Mouse (Mus musculus): ENCODE data around the gene Cd83.

GRCm38 (mm10) chr13:43819020-43819310 is 34.4 kb downstream of the Cd83 start:
- TF ChIP-seq CTCF (IDR thresholded peaks at IDR 0.05; ENCODE audit: low read depth, low read length): no peak
- TF ChIP-seq POLR2AphosphoS5 (IDR thresholded peaks at IDR 0.05; ENCODE audit: insufficient replicate concordance, low read depth, low read length): no peak
- no peak for TF ChIP-seq GATA1 (IDR thresholded peaks at IDR 0.05; ENCODE audit: borderline replicate concordance, low read length)
